Mouse (Mus musculus): ENCODE data around the gene Celf2.

- no peak for TF ChIP-seq CTCF (IDR thresholded peaks at IDR 0.05; ENCODE audit: borderline replicate concordance, insufficient read depth, low read depth, low read length)
- no peak for TF ChIP-seq POLR2A (IDR thresholded peaks at IDR 0.05; ENCODE audit: borderline replicate concordance, insufficient read depth, low read length)
These were observed 983.1 kb downstream of the Celf2 start for GRCm38 (mm10) chr2:6526311-6526710.

All from cerebellum, adult 2 months (tissue).